Mouse (Mus musculus) frontal cortex, postnatal 36 days (tissue): ENCODE results near the gene Glt8d2.
"Not testable (repeated sequence)": the region's sequence is repeated elsewhere in the genome, so short reads cannot be mapped to it uniquely, and the experiment has no call there.

Experiments
- DNase-seq, 2 experiments: peaks; one replicate each; pipeline ENCODE4 v3.0.0; 2022; ENCODE audit warnings: low spot score in 2 of 2

Glt8d2 gene

GRCm38 (mm10) chr10:82646083-82646482, 44.4 kb downstream of the Glt8d2 start:
- no peak for DNase-seq

- no peak for DNase-seq
These were observed 49.0 kb downstream of the Glt8d2 start for GRCm38 (mm10) chr10:82641481-82641880.

GRCm38 (mm10) chr10:82639032-82639698, 51.3 kb downstream of the Glt8d2 start:
- DNase-seq, result no peak

GRCm38 (mm10) chr10:82636321-82636720, 54.1 kb downstream of the Glt8d2 start:
- no peak for DNase-seq

- DNase-seq, result no peak
These were observed 56.1 kb downstream of the Glt8d2 start for GRCm38 (mm10) chr10:82634348-82634747.

- no peak for DNase-seq
These were observed 57.8 kb downstream of the Glt8d2 start for GRCm38 (mm10) chr10:82632496-82633280.

GRCm38 (mm10) chr10:82631133-82631532, 59.3 kb downstream of the Glt8d2 start:
- DNase-seq, result no peak

- DNase-seq, result no peak
These were observed 60.0 kb downstream of the Glt8d2 start for GRCm38 (mm10) chr10:82630497-82630896.

- DNase-seq, result peak; percentile 85 to 89
These were observed 60.7 kb downstream of the Glt8d2 start, which contains the start of gene Tdg for GRCm38 (mm10) chr10:82629586-82630255. TSS of gene Tdg (plus strand) at chr10:82629828.

GRCm38 (mm10) chr10:82629111-82629585, 61.3 kb downstream of the Glt8d2 start:
- no peak for DNase-seq

- not testable (repeated sequence) for DNase-seq
These were observed 66.9 kb downstream of the Glt8d2 start for GRCm38 (mm10) chr10:82623553-82623932.

GRCm38 (mm10) chr10:82622671-82623552, 67.5 kb downstream of the Glt8d2 start, which contains the start of gene 1190007I07Rik:
TSS of gene 1190007I07Rik (minus strand) at chr10:82623228.
- peak; percentile 85 to 87 for DNase-seq

GRCm38 (mm10) chr10:82622235-82622634, 68.2 kb downstream of the Glt8d2 start:
- DNase-seq, result no peak
